ENCODE assay signal across 10 mouse cellular contexts in the genomic region with DNA sequence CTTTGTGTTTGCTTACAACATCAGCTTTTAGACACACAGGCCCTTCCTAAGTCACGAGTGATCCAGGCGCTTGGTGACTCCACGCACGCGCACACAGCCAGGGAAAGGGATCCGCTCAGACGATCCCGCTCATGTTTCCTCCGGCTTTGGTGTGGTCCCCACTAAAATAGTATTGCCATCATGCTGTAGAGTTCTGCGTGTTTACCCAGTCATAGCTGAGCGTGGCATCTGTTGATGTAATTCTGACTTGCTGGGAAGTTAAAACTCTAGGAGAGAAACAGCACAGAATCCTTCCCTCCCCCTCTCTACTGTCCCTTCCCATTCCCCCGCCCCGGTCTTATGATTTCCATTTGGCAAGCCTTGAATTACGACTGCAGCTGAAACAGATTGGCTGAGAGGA. TPM values are rescaled to one million over a fixed set of nuclear protein-coding genes. Genes with fewer than 3 reads are reported as not detected.
A peak's percentile ranks its signal among the peaks of the same experiment; 100 is the strongest.
DNase-seq lines count a peak whose midpoint lies in the region; ATAC-seq lines count a peak whose summit lies in the region.
"Had no signal": no experiment of that assay in that cellular context is flagged by ENCODE, and none has a peak within 500 bp of the region (broad histone marks: within the 10 kb centered on the region; RNA-seq: fewer than 3 reads in every experiment).

No protein-coding gene starts in this region.

- H3K4me1 ChIP-seq in hindbrain, embryonic 16.5 days (ENCODE audit: control insufficient read depth, insufficient read depth, low read depth, low read length): no peaks in the 10 kb centered on the region
- 0 out of 2 replicates have a peak, but pooled peaks cover 3% of the 10 kb centered on the region for H3K4me1 ChIP-seq in hindbrain, embryonic 10.5 days (replicated peaks)
- H3K4me1 ChIP-seq in heart, embryonic 11.5 days (ENCODE audit: control insufficient read depth, insufficient read depth, low read length): peaks cover 12% of the 10 kb centered on the region

- H3K27ac ChIP-seq in hindbrain, embryonic 16.5 days (ENCODE audit: low read depth, low read length): no peak overlapping the region
- H3K27ac ChIP-seq in hindbrain, embryonic 10.5 days: no peak overlapping the region
- no peak overlapping the region for H3K27ac ChIP-seq in heart, embryonic 11.5 days (ENCODE audit: low read depth, low read length)

- no peaks in the 10 kb centered on the region; the same call in 1 of the 2 replicates for H3K27me3 ChIP-seq in hindbrain, embryonic 16.5 days (replicated peaks; ENCODE audit: control insufficient read depth, insufficient read depth, low read length)
- no peaks in the 10 kb centered on the region for H3K27me3 ChIP-seq in hindbrain, embryonic 10.5 days (ENCODE audit: insufficient read depth, poor library complexity, severe bottlenecking)
- H3K27me3 ChIP-seq in heart, embryonic 11.5 days (ENCODE audit: control insufficient read depth, insufficient read depth, low read length): no peaks in the 10 kb centered on the region

- no peaks in the 10 kb centered on the region for H3K9me3 ChIP-seq in hindbrain, embryonic 16.5 days (ENCODE audit: control insufficient read depth, low read length)
- H3K9me3 ChIP-seq in hindbrain, embryonic 10.5 days: no peaks in the 10 kb centered on the region
- H3K9me3 ChIP-seq in heart, embryonic 11.5 days (replicated peaks; ENCODE audit: control insufficient read depth, low read length): no peaks in the 10 kb centered on the region

- DNase-seq in hindbrain, embryonic 10.5 days (ENCODE audit: low spot score): no peak
- peak; percentile 77 for DNase-seq in brain, adult 2 months (ENCODE audit: low read depth, low spot score)
- DNase-seq in left cerebral cortex, postnatal 25 days (ENCODE audit: low spot score in 2 of 2): peak; percentile 65 to 77
- DNase-seq in embryo, embryonic 9.5 days (ENCODE audit: extremely low spot score): no peak
- DNase-seq: cerebellum, adult 18-20 months; heart, postnatal 36 days had no signal

- WGBS in hindbrain, embryonic 16.5 days: 74% methylated on average over 14 of the region's 14 CpGs
- WGBS in hindbrain, embryonic 10.5 days: 87% methylated on average over 14 of the region's 14 CpGs
- WGBS in heart, embryonic 11.5 days (ENCODE audit: insufficient replicate concordance): 82% methylated on average over 14 of the region's 14 CpGs

- H3K4me3 ChIP-seq in hindbrain, embryonic 16.5 days (ENCODE audit: low read length): no peak overlapping the region
- H3K4me3 ChIP-seq in hindbrain, embryonic 10.5 days: no peak overlapping the region
- H3K4me3 ChIP-seq in heart, embryonic 11.5 days (ENCODE audit: low read depth, low read length): no peak overlapping the region

- intact Hi-C loops in left cerebral cortex, postnatal 25 days (cut with DNase I): no loop called here

- no peaks in the 10 kb centered on the region for H3K36me3 ChIP-seq in hindbrain, embryonic 16.5 days (ENCODE audit: control insufficient read depth, insufficient read depth, low read length)
- no peaks in the 10 kb centered on the region for H3K36me3 ChIP-seq in hindbrain, embryonic 10.5 days
- H3K36me3 ChIP-seq in heart, embryonic 11.5 days (ENCODE audit: control insufficient read depth, insufficient read depth, low read length): no peaks in the 10 kb centered on the region

- peak; percentile 20; the same call in 1 of the 2 replicates for ATAC-seq in hindbrain, embryonic 16.5 days
- ATAC-seq in frontal cortex, adult (ENCODE audit: low TSS enrichment): peak; percentile 80
- no peak for ATAC-seq in heart, embryonic 11.5 days (replicated peaks; ENCODE audit: insufficient number of reproducible peaks, low FRiP score, low TSS enrichment)
- ATAC-seq in erythroid progenitor cell, adult 5-6 weeks (replicated peaks; ENCODE audit: low FRiP score, poor library complexity, severe bottlenecking): no peak

- H3K4me2 ChIP-seq in hindbrain, embryonic 16.5 days (ENCODE audit: low read length): no peak overlapping the region
- H3K4me2 ChIP-seq in heart, embryonic 11.5 days: no peak overlapping the region

- no peak overlapping the region for H3K9ac ChIP-seq in hindbrain, embryonic 16.5 days (ENCODE audit: low read depth, low read length)
- no peak overlapping the region for H3K9ac ChIP-seq in heart, embryonic 11.5 days (ENCODE audit: low read depth, low read length)

RNA-seq across cellular contexts. Expression of gene Tgfbr1, which starts 40.3 kb away (rescaled TPM):
- 17.7 and 27.1 TPM in 2 replicates for polyA plus RNA-seq in hindbrain, embryonic 16.5 days (2015; fragmentation: Nextera tagmentation; extraction: Ambion mirVana)
- 85.8 and 92.0 TPM in 2 replicates for polyA plus RNA-seq in hindbrain, embryonic 10.5 days (2016; fragmentation: Nextera tagmentation; extraction: Ambion mirVana)
- total RNA-seq in left cerebral cortex, postnatal 25 days (2021): 10 to 100 TPM; 18.4 to 18.8 TPM
- polyA plus RNA-seq in heart, embryonic 11.5 days (2014; fragmentation: Nextera tagmentation; extraction: Ambion mirVana): 36.8 and 49.2 TPM in 2 replicates
- total RNA-seq in erythroid progenitor cell, adult 5-6 weeks (2015; ENCODE audit: low replicate concordance): 4.6 and 8.6 TPM in 2 replicates
- 6.4 and 7.5 TPM in 2 replicates for total RNA-seq in erythroid progenitor cell, adult 5-6 weeks (2017; ENCODE audit: low replicate concordance)

Comparison
In these comparisons a context has a peak if more than half of its experiments do, and no peak if none do; other contexts are left out.
1. ATAC-seq: peak in hindbrain, embryonic 16.5 days (single experiment) and frontal cortex, adult (single experiment); none in heart, embryonic 11.5 days (single experiment) and erythroid progenitor cell, adult 5-6 weeks (single experiment).
2. DNase-seq: peak in brain, adult 2 months (single experiment) and left cerebral cortex, postnatal 25 days (2 of 2); none in hindbrain, embryonic 10.5 days (single experiment) and embryo, embryonic 9.5 days (single experiment).